Mouse (Mus musculus): Measurements from ENCODE around the gene Fam161a.
"Not testable (repeated sequence)": the region's sequence is repeated elsewhere in the genome, so short reads cannot be mapped to it uniquely, and the experiment has no call there.

Gene Fam161a

DNA sequence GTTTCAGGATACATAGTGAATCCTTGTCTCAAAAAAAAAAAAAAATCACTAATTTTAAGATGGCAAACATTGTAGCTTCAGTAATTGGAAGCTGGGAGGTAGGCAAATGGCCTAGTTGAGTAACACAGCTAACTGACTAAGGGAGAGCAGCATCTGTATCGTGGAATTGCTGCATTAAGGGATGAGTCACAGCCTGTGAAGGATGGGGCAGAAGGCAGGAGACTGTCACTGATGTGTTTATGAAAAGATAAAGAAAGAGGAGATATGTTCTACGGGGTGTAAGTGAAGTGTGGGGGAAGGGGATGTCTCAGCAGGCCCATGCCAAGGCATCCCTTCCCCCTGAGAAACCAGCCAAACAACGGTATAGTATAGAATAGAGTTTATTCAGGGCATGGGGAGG is 56.5 kb downstream of the Fam161a start:
- no peak for DNase-seq

- DNase-seq: not testable (repeated sequence)
Observed at GRCm38 (mm10) chr11:23064276-23064675, 56.9 kb downstream of the Fam161a start.

DNA sequence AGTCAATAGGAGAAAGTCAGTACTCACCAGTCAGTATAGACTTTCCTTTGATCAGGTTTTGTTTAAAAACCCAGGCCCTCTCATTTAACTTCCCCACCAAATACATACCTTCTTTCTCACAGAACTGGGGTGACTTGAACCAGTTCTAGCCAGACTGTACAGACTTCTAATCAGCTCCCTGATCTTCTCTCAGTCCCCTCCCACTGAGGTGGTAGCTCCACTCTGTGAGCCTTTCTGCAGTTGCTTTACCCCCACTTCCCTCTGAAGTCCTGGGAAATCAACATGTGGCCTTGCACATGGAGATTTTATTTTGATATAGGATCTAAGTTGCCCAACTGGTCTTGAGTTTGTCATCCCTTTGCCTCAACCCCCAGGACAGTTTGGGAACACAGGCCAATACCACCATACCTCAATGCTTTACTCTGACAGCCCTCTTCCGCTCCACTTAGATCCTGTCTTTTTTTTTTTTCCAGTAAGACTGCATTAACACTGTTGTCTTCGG is 57.9 kb downstream of the Fam161a start:
- no peak for DNase-seq

DNA sequence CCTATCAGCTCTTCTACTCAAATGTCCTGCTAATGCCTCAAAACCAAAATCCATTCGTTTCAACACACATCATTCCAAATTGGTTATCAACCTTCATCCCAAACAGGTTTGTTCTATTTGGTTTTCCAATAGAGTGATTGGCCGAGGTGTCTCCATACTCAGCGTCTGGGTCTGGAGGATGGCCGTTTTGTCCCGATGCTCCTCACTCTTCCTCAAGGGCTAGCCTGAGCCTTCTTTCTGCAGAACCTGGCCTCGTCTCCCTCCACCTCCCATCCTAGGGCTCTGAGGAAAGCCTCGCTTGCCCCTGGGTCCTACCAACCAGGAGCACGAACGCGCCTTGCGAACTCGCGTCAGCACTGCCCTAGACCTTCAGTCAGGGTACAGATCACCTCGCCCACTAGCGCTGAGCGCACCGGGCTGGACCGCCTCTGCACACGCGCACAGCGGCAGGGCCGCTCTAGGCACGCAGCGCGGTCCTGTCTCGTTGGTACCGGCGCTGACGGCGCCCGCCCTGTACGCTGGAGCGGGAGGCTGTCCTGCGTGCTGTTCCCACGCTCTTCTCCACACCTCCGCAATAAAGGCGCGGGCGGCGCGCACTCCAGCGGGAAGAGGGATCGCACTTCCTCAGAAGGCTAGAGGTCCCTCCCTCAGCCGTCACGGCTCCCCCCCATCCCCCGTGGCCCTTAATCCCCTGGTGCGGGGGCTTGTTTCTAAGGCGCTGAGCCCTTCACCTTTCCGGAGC is 60.2 kb downstream of the Fam161a start:
- DNase-seq: peak; percentile 92

- DNase-seq: no peak
Observed at GRCm38 (mm10) chr11:23068201-23068600, 60.9 kb downstream of the Fam161a start.

- DNase-seq: not testable (repeated sequence)
Observed at GRCm38 (mm10) chr11:23068986-23069385, 61.7 kb downstream of the Fam161a start.

- DNase-seq: no peak
Observed at GRCm38 (mm10) chr11:23074841-23075240, 67.5 kb downstream of the Fam161a start.

- DNase-seq: no peak
Observed at GRCm38 (mm10) chr11:23078541-23078940, 71.2 kb downstream of the Fam161a start.
